Mouse (Mus musculus) myocyte (in vitro differentiated cells): ENCODE measurements around the gene Abhd5.

ENCODE experiments used
- CEBPB ChIP-seq: IDR thresholded peaks from 2 replicates; pipeline ENCODE4 v1.6.1; 2011; ENCODE audit warnings: mild to moderate bottlenecking, moderate library complexity; ENCODE audit not compliant: poor library complexity, insufficient read depth, severe bottlenecking
- E2F4 ChIP-seq: IDR thresholded peaks from one replicate; pipeline ENCODE4 v1.6.1; 2011; ENCODE audit warnings: mild to moderate bottlenecking, control low read depth, moderate library complexity; ENCODE audit not compliant: insufficient read depth
- MAX ChIP-seq: IDR thresholded peaks from one replicate; pipeline ENCODE4 v1.6.1; 2011; ENCODE audit warnings: low read depth, mild to moderate bottlenecking, control low read depth
- MYOD1 ChIP-seq, 3 experiments: IDR thresholded peaks; one replicate each; pipeline ENCODE4 v1.6.1; 2011; ENCODE audit warnings: control low read depth in 2 of 3, low read depth in 2 of 3, mild to moderate bottlenecking in 2 of 3, moderate library complexity in 1 of 3; ENCODE audit not compliant: insufficient read length in 2 of 3, control insufficient read depth in 1 of 3
- MYOG ChIP-seq, 3 experiments: IDR thresholded peaks; one replicate each; pipeline ENCODE4 v1.6.1; 2011; ENCODE audit warnings: control low read depth in 2 of 3, low read depth in 2 of 3, mild to moderate bottlenecking in 2 of 3; ENCODE audit not compliant: insufficient read length in 2 of 3, control insufficient read depth in 1 of 3, insufficient read depth in 1 of 3
- POLR2A ChIP-seq: IDR thresholded peaks from one replicate; pipeline ENCODE4 v1.6.1; 2011; ENCODE audit warnings: low read depth, mild to moderate bottlenecking, control low read depth, moderate library complexity; ENCODE audit not compliant: insufficient read length
- POLR2AphosphoS2 ChIP-seq: IDR thresholded peaks from one replicate; pipeline ENCODE4 v1.6.1; 2011; ENCODE audit warnings: low read depth, control low read depth; ENCODE audit not compliant: insufficient read length
- REST ChIP-seq: IDR thresholded peaks from one replicate; pipeline ENCODE4 v1.6.1; 2011; ENCODE audit warnings: mild to moderate bottlenecking, control low read depth, moderate library complexity; ENCODE audit not compliant: insufficient read depth, insufficient read length
- SRF ChIP-seq: IDR thresholded peaks from one replicate; pipeline ENCODE4 v1.6.1; 2011; ENCODE audit warnings: low read depth; ENCODE audit not compliant: control insufficient read depth, insufficient read length
- TCF12 ChIP-seq: IDR thresholded peaks from one replicate; pipeline ENCODE4 v1.6.1; 2011; ENCODE audit warnings: mild to moderate bottlenecking, control low read depth; ENCODE audit not compliant: poor library complexity, insufficient read depth, severe bottlenecking
- TCF3 ChIP-seq: IDR thresholded peaks from one replicate; pipeline ENCODE4 v1.6.1; 2011; ENCODE audit warnings: low read depth, control low read depth; ENCODE audit not compliant: insufficient read length
- USF1 ChIP-seq: IDR thresholded peaks from one replicate; pipeline ENCODE4 v1.6.1; 2011; ENCODE audit warnings: low read depth, mild to moderate bottlenecking, control low read depth, moderate library complexity

- TF ChIP-seq POLR2A (no peak), REST (no peak), MYOD1 (IDR thresholded peaks at IDR 0.05; ENCODE audit: control insufficient read depth in 1 of 3, insufficient read length in 2 of 3, low read depth in 2 of 3) (no peak), MYOG (IDR thresholded peaks at IDR 0.05; ENCODE audit: control insufficient read depth in 1 of 3, insufficient read depth in 1 of 3, insufficient read length in 2 of 3, low read depth in 2 of 3) (no peak), E2F4 (no peak), TCF12 (no peak), SRF (no peak), USF1 (no peak), MAX (no peak), CEBPB (no peak), TCF3 (no peak), POLR2AphosphoS2 (no peak)
Measured at GRCm38 (mm10) chr9:122328199-122328598, 23.2 kb upstream of the Abhd5 start.
